Mouse (Mus musculus) heart, adult 9 months (tissue): ENCODE measurements around the gene Bend4.

ENCODE experiments used
- DNase-seq, 2 experiments: peaks; one replicate each; pipeline ENCODE4 v3.0.0; 2022; ENCODE audit warnings: low spot score in 2 of 2

Gene Bend4

GRCm38 (mm10) chr5:67427443-67428360 lies at the start of gene Bend4:
Bend4 (minus strand) TSS chr5:67428310.
- peak; percentile 48 to 56 for DNase-seq

GRCm38 (mm10) chr5:67473723-67474122 lies 45.6 kb upstream of the Bend4 start:
- DNase-seq, result no peak

- DNase-seq, result no peak
These were observed 45.0 kb upstream of the Bend4 start for GRCm38 (mm10) chr5:67473094-67473493.

- DNase-seq, result no peak
These were observed 38.9 kb upstream of the Bend4 start for GRCm38 (mm10) chr5:67466866-67467530.

- DNase-seq, result no peak
These were observed 36.8 kb upstream of the Bend4 start for GRCm38 (mm10) chr5:67464899-67465298.

GRCm38 (mm10) chr5:67463636-67464035 lies 35.5 kb upstream of the Bend4 start:
- DNase-seq, result no peak

- DNase-seq, result no peak
These were observed 34.2 kb upstream of the Bend4 start for GRCm38 (mm10) chr5:67462331-67462730.

GRCm38 (mm10) chr5:67456841-67457240 lies 28.7 kb upstream of the Bend4 start:
- no peak for DNase-seq

GRCm38 (mm10) chr5:67454282-67454681 lies 26.2 kb upstream of the Bend4 start:
- no peak for DNase-seq

- DNase-seq, result peak in 1 of 2 experiments; percentile 7
These were observed 22.0 kb upstream of the Bend4 start for GRCm38 (mm10) chr5:67449957-67450630.

- DNase-seq, result no peak
These were observed 18.4 kb upstream of the Bend4 start for GRCm38 (mm10) chr5:67446526-67446925.

- DNase-seq, result no peak
These were observed 16.3 kb upstream of the Bend4 start for GRCm38 (mm10) chr5:67444217-67445050.

GRCm38 (mm10) chr5:67442813-67443450 lies 14.8 kb upstream of the Bend4 start:
- DNase-seq, result no peak

GRCm38 (mm10) chr5:67440563-67440962 lies 12.5 kb upstream of the Bend4 start:
- no peak for DNase-seq

GRCm38 (mm10) chr5:67437403-67437802 lies 9.3 kb upstream of the Bend4 start:
- DNase-seq, result no peak

- no peak for DNase-seq
These were observed 1.4 kb downstream of the Bend4 start for GRCm38 (mm10) chr5:67426478-67427442.

- no peak for DNase-seq
These were observed 2.1 kb downstream of the Bend4 start for GRCm38 (mm10) chr5:67426011-67426410.

- DNase-seq, result no peak
These were observed 3.5 kb downstream of the Bend4 start for GRCm38 (mm10) chr5:67424636-67425035.

GRCm38 (mm10) chr5:67423963-67424362 lies 4.1 kb downstream of the Bend4 start:
- DNase-seq, result no peak

- no peak for DNase-seq
These were observed 4.8 kb downstream of the Bend4 start for GRCm38 (mm10) chr5:67423326-67423725.
